Mouse (Mus musculus) adrenal gland, adult 8-10 months (tissue): ENCODE data around the gene Pigp. TPM values are rescaled to one million over a fixed set of nuclear protein-coding genes. Genes with fewer than 3 reads are reported as not detected.
A peak's percentile ranks its signal among the peaks of the same experiment; 100 is the strongest.

Experiments
- DNase-seq: peaks from one replicate; pipeline ENCODE4 v3.0.0; 2022
- total RNA-seq, 4 experiments: library from RNA; stranded (reverse); gene quantifications; 2 replicates each; pipeline ENCODE4 v1.2.4; 2022

The Pigp gene
- total RNA-seq, 4 experiments from 2014 or later = 80.9 to 101 (median 98.6) TPM

GRCm38 (mm10) chr16:94317752-94318151, 53.9 kb downstream of the Pigp start:
- DNase-seq = peak; percentile 57

GRCm38 (mm10) chr16:94315215-94315614, 56.4 kb downstream of the Pigp start:
- DNase-seq = no peak

GRCm38 (mm10) chr16:94314626-94315025, 57.0 kb downstream of the Pigp start:
- DNase-seq = no peak

DNA sequence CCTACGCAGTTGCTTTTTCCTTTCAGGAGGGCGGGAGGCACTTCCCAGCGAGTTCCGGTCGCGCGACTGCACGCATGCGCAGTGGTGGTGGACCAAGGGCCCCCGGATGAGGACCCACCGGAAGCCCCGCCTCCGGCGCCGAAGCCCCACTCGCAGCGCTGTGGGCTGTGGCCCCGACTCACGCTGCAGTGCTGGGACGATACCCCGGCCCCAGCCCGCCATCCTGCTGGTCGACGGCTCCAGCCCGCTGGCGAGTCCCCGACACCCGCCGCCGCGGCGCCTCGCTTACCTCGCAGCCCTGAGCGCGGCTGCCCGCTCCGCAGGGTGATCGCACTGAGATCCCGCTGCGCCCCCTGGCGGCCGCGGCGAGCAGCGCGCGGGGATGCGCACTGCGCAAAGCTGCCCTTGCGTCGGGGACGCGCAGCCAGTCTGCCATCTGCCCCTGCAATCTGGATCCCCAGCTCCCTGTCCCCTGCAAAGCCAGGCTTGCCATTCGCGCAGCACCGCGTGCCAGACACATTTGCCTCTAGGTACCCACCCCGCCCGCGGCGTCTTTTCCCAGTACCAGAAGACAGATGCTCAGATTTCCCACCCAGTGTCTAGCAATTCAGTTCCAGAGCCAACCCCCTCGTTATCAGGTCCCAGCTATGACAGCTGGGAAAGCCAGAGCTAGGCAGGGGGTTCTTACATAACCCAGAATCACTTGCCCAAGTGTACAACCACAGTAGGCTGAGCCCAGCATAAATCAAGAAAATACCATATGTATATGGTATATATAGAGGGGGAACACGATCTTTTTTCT, 58.2 kb downstream of the Pigp start, which contains the start of gene Hlcs:
Hlcs (minus strand) TSS at position 343 of the 802 bp plus-strand sequence.
- peak; percentile 96 for DNase-seq

- DNase-seq = peak; percentile 79
Observed at GRCm38 (mm10) chr16:94312663-94313228, 58.9 kb downstream of the Pigp start.

DNA sequence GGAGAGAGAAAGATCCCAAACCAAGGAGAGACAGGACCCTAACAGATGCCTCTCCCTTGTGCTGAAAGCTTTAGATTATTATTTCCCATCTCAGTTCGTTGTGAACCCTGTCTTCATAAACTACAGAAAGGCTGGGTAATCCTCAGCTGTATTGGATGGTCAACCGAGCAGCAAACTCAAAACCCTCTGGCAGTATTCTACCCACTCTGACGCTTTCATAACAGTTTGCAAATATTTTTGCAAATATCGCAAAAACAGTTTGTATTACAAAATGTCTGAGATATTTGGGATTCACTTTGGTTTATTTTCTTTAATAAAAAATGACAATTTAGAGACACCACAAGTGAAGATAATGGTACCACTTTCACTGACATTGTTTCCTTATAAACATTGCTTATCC, 59.7 kb downstream of the Pigp start:
- DNase-seq = no peak

DNA sequence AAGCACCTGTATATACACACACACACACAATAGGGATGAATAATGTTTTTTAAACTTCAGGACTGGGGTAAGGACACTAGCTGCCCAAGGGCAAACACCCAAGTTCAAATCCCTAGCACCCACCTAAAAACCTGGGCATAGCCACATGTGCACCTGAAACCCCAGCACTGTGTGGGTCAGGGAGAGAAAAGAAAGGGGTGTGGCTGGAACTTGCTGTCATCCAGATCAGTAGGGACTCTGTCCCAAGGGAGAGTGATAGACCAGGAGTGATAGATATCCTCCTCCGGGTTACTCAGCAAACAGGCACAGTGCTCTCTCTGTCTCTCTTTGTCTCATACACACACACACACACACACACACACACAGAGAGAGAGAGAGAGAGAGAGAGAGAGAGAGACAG, 60.2 kb downstream of the Pigp start:
- DNase-seq = no peak

DNA sequence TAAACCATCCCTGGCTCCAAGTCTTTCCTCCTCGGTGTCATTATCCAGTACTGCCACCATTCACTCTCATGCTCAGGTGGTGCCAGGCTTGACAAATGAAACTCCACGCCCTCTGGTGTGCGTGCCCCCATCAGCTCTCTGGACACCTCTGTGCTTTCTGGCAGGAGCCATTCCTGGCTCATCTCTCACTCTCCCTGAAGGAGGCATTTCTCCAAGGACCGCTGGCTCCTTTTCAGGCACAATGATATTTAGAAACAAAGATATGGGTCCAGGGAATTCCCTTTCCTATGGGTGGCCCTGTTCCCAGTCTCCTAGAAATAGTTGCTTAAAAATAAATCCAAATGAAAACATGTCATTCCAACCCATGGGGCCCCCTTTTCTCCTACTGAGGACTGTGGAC, 62.6 kb downstream of the Pigp start:
- DNase-seq = no peak

Other genes starting within 250 kb of the Pigp start
- 10 to 100 TPM; 20.7 to 31.7 (median 24.9) TPM for gene Hlcs, start 58.3 kb downstream of the Pigp start, total RNA-seq
- gene Ripply3, start 43.4 kb downstream of the Pigp start, total RNA-seq = 10 to 100 TPM in 1 of 4 experiments, 1 to 10 TPM in 3; 4.6 to 12.6 (median 5.3) TPM
- 100 to 1,000 TPM in 3 of 4 experiments, 10 to 100 TPM in 1; 89.1 to 149 (median 120) TPM for gene Ttc3, start 1.2 kb downstream of the Pigp start, total RNA-seq
- gene Vps26c, start 155.0 kb upstream of the Pigp start, total RNA-seq = 10 to 100 TPM; 54.3 to 68.1 (median 64.4) TPM
- 10 to 100 TPM; 62.2 to 78.6 (median 69.6) TPM for gene Dyrk1a, start 198.2 kb upstream of the Pigp start, total RNA-seq